Mouse (Mus musculus): ENCODE data around the gene Lsg1.

GRCm38 (mm10) chr16:30565631-30566030 lies 21.8 kb downstream of the Lsg1 start:
- TF ChIP-seq CTCF (IDR thresholded peaks at IDR 0.05; ENCODE audit: extremely low read depth, insufficient read length, insufficient replicate concordance, low read depth, low read length) (no peak), POLR2A (IDR thresholded peaks at IDR 0.05; ENCODE audit: low read depth, low read length) (no peak)
